Mouse (Mus musculus): ENCODE results near the gene Fer.

DNA sequence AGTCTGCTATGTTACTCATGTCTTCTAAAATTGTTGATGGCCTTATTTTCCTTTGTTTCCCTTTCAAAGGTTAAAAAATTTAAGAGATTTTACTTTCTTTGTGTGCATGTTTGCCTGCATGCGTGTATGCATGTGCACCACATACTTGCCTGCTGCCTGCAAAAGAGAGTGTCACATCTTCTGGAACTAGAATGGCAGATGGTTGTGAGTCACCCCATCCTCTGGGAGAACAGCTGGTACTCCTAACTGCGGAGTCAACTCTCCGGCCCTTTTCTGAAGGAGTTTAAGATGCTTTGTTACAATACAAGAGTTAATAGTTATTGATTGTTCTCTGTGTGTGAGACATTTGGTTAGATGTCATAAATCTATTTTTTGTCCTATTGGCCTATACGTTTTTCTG lies 16.0 kb downstream of the Fer start:
- TF ChIP-seq CTCF (IDR thresholded peaks at IDR 0.05; ENCODE audit: control insufficient read depth, insufficient read depth, insufficient replicate concordance, low read depth, low read length) (no peak), POLR2A (IDR thresholded peaks at IDR 0.05; ENCODE audit: control insufficient read depth, low read depth, low read length) (no peak)
